Mouse (Mus musculus) heart, embryonic 15.5 days (tissue): ENCODE measurements around the gene Plppr3. TPM values are rescaled to one million over a fixed set of nuclear protein-coding genes. Genes with fewer than 3 reads are reported as not detected.

Source experiments
- ATAC-seq: fragments of 200-750 bp; cut with Nextera tagmentation; replicated peaks from 2 replicates; pipeline ENCODE4 v1.8.0; 2017; ENCODE audit warnings: low read depth, moderate TSS enrichment; ENCODE audit not compliant: insufficient number of reproducible peaks, insufficient read depth, low FRiP score
- H3K27ac ChIP-seq: fragments of 300-500 bp; sonication (generic); 2 replicates; pipeline ENCODE4 v1.5.1; 2015; ENCODE audit warnings: mild to moderate bottlenecking, inconsistent platforms
- H3K27me3 ChIP-seq: fragments of 300-500 bp; sonication (generic); 2 replicates; pipeline ENCODE4 v1.6.1; 2015; ENCODE audit warnings: inconsistent platforms
- H3K36me3 ChIP-seq: fragments of 300-500 bp; sonication (generic); 2 replicates; pipeline ENCODE4 v1.6.1; 2015; ENCODE audit warnings: mild to moderate bottlenecking, inconsistent platforms
- H3K4me1 ChIP-seq: fragments of 300-500 bp; sonication (generic); replicated peaks from 2 replicates; pipeline ENCODE4 v1.6.1; 2015; ENCODE audit warnings: inconsistent platforms
- H3K4me2 ChIP-seq: fragments of 300-500 bp; sonication (generic); 2 replicates; pipeline ENCODE4 v1.6.1; 2015; ENCODE audit warnings: inconsistent platforms, mild to moderate bottlenecking, moderate library complexity
- H3K4me3 ChIP-seq: fragments of 300-500 bp; sonication (generic); 2 replicates; pipeline ENCODE4 v1.5.1; 2015; ENCODE audit warnings: mild to moderate bottlenecking, inconsistent platforms
- H3K9ac ChIP-seq: fragments of 300-500 bp; sonication (generic); 2 replicates; pipeline ENCODE4 v1.6.1; 2015; ENCODE audit warnings: mild to moderate bottlenecking, inconsistent platforms
- H3K9me3 ChIP-seq: fragments of 300-500 bp; sonication (generic); replicated peaks from 2 replicates; pipeline ENCODE4 v1.6.1; 2016; ENCODE audit warnings: inconsistent platforms
- WGBS: fragments of 180-500 bp; shearing (Covaris S2); methylation state at CpG from one replicate; pipeline ENCODE4 v1.1.7; 2015; ENCODE audit warnings: mixed read lengths; 5-methylcytosine and 5-hydroxymethylcytosine counted together
- polyA plus RNA-seq: library from polyadenylated mRNA; unstranded; fragments of >200 nt; fragmentation: Nextera tagmentation; extraction: Ambion mirVana; gene quantifications from 2 replicates; pipeline ENCODE4 v1.2.1, GENCODE M21; 2015

Plppr3 gene
- 8.6 and 15.3 TPM in 2 replicates for polyA plus RNA-seq

DNA sequence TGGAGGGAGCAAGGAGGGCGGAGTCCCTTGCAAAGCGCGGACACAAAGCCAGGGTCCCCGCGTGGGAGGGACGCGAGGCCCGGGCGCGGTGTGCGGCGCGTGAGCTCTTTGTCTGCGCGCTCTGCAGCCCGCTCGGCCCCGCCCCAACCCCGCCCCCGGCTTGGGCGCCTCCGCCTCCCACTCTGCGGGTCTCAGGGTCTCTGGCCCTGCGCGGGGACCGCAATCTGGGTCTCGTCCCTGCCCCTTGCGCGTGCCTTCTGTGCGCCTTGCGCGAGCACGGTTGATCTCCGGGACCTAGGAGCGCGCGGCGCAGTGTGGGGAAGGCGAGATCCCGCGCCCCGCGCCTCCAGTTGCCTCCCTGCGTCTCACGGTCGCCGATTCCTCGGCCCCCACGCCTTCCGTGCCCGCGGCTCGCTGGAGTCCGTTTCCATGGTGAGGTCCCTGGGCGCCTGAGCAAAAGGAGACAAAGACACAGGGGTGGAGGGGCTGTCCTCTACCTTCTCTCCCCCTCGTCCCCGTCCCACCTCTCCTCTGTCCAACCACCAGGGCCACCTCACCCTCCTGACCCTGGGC is at the start of gene Plppr3, which contains the start of gene Prtn3:
Plppr3 (minus strand) TSS at position 345 of the 573 bp plus-strand sequence.
Prtn3 (plus strand) TSS at position 187 of the 573 bp plus-strand sequence.
- Histone ChIP-seq H3K9me3 (no peaks in the 10 kb centered on the region), H3K27me3 (0 out of 2 replicates have a peak, but pooled peaks cover 4% of the 10 kb centered on the region), H3K36me3 (no peaks in the 10 kb centered on the region; the same call in 1 of the 2 replicates), H3K4me3 (peak within 1 kb of the TSS; percentile 66), H3K4me2 (peak within 1 kb of the TSS; percentile 96), H3K9ac (peak within 1 kb of the TSS; percentile 76), H3K27ac (no peak within 1 kb of the TSS), H3K4me1 (peaks cover 19% of the 10 kb centered on the region)
- peak; percentile 78 for ATAC-seq
- 3% methylated on average over 29 of the region's 57 CpGs for WGBS

DNA sequence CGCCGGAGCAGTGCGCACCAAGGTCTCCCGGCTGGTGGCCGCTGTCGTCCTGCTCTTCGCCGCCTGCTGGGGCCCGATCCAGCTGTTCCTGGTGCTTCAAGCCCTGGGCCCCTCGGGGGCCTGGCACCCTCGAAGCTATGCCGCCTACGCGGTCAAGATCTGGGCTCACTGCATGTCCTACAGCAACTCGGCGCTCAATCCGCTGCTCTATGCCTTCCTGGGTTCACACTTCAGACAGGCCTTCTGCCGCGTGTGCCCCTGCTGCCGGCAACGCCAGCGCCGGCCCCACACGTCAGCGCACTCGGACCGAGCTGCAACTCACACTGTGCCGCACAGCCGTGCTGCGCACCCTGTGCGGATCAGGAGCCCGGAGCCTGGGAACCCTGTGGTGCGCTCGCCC is 47.1 kb upstream of the Plppr3 start:
- WGBS: 4% methylated on average over 34 of the region's 34 CpGs
- Histone ChIP-seq H3K4me3 (peak overlapping the region; percentile 38), H3K4me1 (peaks cover 57% of the 10 kb centered on the region), H3K4me2 (peak overlapping the region; percentile 63), H3K27ac (no peak overlapping the region), H3K36me3 (no peaks in the 10 kb centered on the region), H3K9ac (peak overlapping the region; percentile 23; the same call in 1 of the 2 replicates), H3K9me3 (no peaks in the 10 kb centered on the region), H3K27me3 (peaks cover 65% of the 10 kb centered on the region)
- ATAC-seq: no peak

DNA sequence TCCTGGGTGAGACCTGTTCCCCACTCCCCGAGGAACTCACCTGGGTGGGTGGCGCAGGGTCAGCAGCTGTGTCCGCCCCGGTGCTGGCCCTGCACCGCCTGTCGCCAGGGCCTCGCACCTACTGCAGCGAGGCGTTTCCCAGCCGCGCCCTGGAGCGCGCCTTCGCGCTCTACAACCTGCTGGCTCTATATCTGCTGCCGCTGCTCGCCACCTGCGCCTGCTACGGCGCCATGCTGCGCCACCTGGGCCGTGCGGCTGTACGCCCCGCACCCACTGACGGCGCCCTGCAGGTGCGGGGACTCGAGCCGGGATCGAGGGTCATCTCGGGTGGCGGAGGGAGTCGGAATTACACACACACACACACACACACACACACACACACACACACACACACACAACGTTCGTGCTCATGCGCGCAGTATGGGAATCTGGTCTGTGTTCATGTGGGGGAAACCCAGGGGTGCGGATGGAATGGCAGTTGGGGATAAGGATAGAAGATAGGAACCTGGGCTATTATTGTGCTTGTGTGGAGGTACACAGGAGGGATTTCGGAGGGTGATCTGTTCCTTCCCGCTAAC is 46.6 kb upstream of the Plppr3 start, which contains the start of gene R3hdm4:
R3hdm4 (minus strand) TSS at position 251 of the 578 bp plus-strand sequence.
- no peak within 1 kb of the TSS for H3K27ac ChIP-seq
- peaks cover 55% of the 10 kb centered on the region for H3K4me1 ChIP-seq
- ATAC-seq: no peak
- peak within 1 kb of the TSS; percentile 38 for H3K4me3 ChIP-seq
- peaks cover 65% of the 10 kb centered on the region for H3K27me3 ChIP-seq
- peak within 1 kb of the TSS; percentile 63 for H3K4me2 ChIP-seq
- H3K36me3 ChIP-seq: no peaks in the 10 kb centered on the region
- peak within 1 kb of the TSS; percentile 23; the same call in 1 of the 2 replicates for H3K9ac ChIP-seq
- no peaks in the 10 kb centered on the region for H3K9me3 ChIP-seq
- 5% methylated on average over 41 of the region's 41 CpGs for WGBS

DNA sequence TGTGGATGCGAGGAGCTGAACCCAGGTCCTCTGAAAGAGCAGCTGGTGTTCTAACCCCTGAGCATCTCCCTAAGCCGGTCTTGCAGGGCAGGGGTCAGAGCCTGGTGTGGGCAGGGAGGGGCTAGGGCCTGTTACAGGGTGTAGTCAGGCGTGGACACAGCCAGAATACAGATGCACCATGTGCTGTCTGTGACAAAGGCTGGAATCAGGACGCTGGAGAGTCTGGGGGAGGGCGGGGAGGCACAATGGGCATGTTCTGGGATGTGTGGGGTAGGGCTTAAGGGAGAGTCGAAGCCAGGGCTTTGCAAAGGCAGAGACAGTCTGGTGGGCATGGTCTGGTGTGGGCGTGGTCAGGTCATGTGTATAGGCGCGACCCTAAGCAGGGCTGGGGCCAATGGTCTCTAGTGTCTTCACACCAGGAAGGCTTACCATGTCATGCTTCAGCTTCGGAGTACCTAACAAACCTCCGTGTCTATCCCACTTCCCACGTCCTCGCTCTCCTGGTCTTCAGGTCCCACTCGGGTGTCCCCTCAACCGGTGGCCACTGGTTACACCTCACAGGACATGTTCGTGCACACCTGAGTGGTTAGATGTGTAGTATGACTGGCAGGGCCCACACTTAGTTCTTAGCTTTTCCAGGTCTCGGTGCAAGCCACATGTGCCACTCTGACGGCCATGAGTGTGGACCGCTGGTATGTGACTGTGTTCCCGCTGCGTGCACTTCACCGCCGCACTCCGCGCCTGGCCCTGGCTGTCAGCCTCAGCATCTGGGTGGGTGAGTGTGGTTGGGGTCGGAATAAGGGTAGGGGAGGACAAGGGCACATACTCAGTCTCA is 45.8 kb upstream of the Plppr3 start:
- H3K4me1 ChIP-seq: peaks cover 54% of the 10 kb centered on the region
- 25% methylated on average over 26 of the region's 26 CpGs for WGBS

DNA sequence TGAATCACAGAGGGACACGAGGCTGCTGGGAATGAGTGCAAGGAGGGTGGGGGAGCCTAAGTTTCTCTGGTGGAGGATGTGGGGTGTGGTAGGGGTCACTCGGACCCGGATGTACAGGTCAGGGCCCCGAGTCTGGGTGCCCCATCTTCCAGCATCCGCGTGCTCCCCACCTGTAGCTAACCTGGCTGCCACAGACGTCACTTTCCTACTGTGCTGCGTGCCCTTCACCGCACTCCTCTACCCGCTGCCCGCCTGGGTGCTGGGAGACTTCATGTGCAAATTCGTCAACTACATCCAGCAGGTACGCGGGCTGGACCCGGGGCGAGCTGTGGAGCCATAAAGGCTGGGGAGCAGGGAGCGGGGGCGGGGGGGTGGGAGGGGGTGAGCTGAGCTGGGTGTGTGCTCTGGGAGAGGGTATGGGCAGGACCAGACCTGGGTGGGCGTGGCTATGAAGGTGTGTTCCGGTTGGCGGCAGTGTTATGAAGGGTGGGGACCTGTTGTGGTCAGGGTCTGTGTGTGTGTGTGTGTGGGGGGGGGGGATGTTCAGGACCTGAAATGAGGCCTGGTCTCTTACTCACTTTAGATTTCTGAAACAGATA is 44.9 kb upstream of the Plppr3 start:
- no peak overlapping the region for H3K9ac ChIP-seq
- WGBS: 9% methylated on average over 21 of the region's 21 CpGs

More for the DNA sequence above, 45.8 kb upstream of the Plppr3 start:
- Histone ChIP-seq H3K27ac (no peak overlapping the region), H3K4me2 (peak overlapping the region; percentile 63), H3K9ac (no peak overlapping the region), H3K9me3 (no peaks in the 10 kb centered on the region), H3K27me3 (peaks cover 65% of the 10 kb centered on the region), H3K4me3 (peak overlapping the region; percentile 38), H3K36me3 (no peaks in the 10 kb centered on the region)
- ATAC-seq: no peak

DNA sequence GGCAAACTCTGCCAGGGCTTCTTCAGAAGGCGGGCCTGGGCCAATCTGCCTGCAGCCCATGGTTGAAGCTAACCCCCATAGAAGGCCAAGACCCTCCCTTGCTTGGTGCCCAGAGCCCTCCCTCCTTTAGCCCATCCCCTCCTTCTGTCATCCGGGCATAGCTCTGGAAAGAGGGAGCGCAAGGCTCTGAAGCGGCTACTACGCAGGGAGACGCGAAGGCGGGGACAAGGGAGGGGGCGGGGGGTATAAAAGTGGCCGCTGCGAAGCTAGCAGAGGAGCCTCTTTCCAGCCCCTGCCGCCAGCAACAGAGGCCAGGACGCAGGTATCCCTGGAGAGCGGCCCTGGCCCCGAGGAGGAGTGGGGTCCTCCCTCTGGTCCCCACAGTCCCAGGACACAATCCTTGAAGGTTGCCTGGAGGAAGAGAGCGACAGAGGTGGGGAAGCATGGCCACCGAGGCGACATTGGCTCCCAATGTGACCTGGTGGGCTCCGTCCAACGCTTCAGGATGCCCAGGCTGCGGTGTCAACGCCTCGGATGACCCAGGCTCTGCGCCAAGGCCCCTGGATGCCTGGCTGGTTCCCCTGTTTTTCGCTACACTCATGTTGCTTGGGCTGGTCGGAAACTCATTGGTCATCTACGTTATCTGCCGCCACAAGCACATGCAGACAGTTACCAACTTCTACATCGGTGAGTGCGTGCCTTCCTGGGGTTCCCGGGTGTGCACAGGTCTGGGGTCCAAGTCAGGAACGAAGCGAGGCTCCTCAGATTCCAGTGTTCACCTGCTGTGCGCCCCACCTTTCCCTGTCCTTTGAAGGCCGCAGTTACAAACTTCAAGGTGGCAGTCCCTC is 44.0 kb upstream of the Plppr3 start:
- 0 out of 2 replicates have a peak overlapping the region, but pooled peaks have one; percentile 10 for H3K9ac ChIP-seq
- H3K36me3 ChIP-seq: no peaks in the 10 kb centered on the region
- H3K4me2 ChIP-seq: peak overlapping the region; percentile 53
- peaks cover 63% of the 10 kb centered on the region for H3K27me3 ChIP-seq
- H3K27ac ChIP-seq: no peak overlapping the region
- peaks cover 69% of the 10 kb centered on the region for H3K4me1 ChIP-seq
- no peak for ATAC-seq
- 8% methylated on average over 35 of the region's 35 CpGs for WGBS
- H3K9me3 ChIP-seq: no peaks in the 10 kb centered on the region
- peak overlapping the region; percentile 33 for H3K4me3 ChIP-seq

More for the DNA sequence above, 44.9 kb upstream of the Plppr3 start:
- Histone ChIP-seq H3K9me3 (no peaks in the 10 kb centered on the region), H3K4me1 (peaks cover 60% of the 10 kb centered on the region), H3K4me2 (peak overlapping the region; percentile 40; the same call in 1 of the 2 replicates), H3K4me3 (peak overlapping the region; percentile 18; the same call in 1 of the 2 replicates), H3K36me3 (no peaks in the 10 kb centered on the region), H3K27me3 (peaks cover 65% of the 10 kb centered on the region), H3K27ac (no peak overlapping the region)
- ATAC-seq: no peak

DNA sequence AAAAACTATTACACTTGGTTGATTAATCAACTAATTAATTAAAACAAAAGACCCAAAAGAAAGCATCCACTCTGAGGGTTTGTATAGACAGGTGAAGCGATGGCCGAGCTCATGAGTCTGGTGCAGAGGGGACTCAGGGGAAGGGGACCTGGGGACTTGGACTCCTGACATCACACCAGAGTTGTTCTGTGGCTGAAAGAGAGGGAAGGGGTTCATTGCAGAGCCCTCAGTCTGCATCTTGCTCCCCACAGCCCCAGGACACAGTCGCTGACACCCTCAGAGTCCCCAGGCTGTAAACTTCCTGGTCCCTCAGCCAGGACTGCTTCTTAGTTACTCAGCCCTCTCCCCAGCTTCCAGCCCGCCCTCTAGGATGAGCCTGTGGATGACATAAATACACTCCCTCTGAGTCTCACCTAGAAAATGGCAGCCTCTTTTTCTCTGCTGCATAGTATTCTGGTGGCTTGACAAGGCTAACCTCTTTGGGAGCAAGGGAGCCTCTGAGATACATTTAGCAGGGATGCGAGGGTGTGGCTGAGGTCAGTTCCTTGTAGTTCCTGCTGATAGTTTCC is 43.2 kb upstream of the Plppr3 start:
- peak overlapping the region; percentile 81 for H3K4me3 ChIP-seq
- H3K4me2 ChIP-seq: peak overlapping the region; percentile 94
- H3K36me3 ChIP-seq: no peaks in the 10 kb centered on the region
- peaks cover 55% of the 10 kb centered on the region for H3K27me3 ChIP-seq
- no peak for ATAC-seq
- H3K9me3 ChIP-seq: no peaks in the 10 kb centered on the region
- H3K27ac ChIP-seq: no peak overlapping the region
- 68% methylated on average over 5 of the region's 5 CpGs for WGBS
- H3K9ac ChIP-seq: peak overlapping the region; percentile 94; the same call in 1 of the 2 replicates
- H3K4me1 ChIP-seq: peaks cover 72% of the 10 kb centered on the region

DNA sequence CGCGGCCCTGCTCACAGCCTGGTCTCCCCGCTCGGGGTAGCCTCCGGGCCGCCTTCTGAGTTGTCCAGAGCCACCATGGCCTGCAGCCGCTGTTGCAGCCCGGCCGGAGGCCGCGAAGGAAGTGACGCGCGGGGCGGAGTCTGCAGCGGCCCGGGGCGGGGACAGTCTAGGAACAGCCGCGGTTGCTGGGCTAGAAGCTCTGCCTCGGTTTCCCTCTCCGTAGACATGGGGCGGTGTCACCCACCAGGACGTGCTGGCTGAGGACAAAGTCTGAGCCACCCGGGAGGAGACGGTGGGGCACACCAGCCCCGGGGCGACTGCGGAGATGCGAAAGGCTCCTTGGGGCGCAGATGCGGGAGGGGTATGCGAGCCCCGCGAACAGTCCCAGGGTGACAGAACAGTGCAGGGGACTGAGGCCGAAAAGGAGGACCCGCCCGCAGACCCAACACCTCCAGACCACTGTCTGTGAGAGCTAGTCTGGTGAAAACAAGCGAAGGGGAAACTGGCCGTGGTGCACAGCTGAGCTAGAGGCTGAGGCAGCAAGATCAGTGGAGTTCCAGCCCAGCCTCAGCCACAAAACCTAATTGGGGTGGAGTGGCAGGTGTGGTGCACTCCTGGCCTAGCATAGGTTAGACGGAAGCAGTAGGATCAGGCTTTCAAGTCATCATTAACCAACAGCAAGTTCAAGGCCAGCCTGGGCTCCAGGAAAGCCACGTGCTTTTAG is 42.5 kb upstream of the Plppr3 start, which contains the start of gene Kiss1r:
Kiss1r (plus strand) TSS at position 164 of the 724 bp plus-strand sequence.
- Histone ChIP-seq H3K4me3 (peak within 1 kb of the TSS; percentile 81), H3K4me2 (peak within 1 kb of the TSS; percentile 94), H3K9ac (peak within 1 kb of the TSS; percentile 94), H3K27me3 (peaks cover 48% of the 10 kb centered on the region), H3K36me3 (no peaks in the 10 kb centered on the region), H3K9me3 (no peaks in the 10 kb centered on the region), H3K4me1 (peaks cover 71% of the 10 kb centered on the region), H3K27ac (peak within 1 kb of the TSS; percentile 77)
- WGBS: 2% methylated on average over 42 of the region's 42 CpGs
- peak; percentile 82 for ATAC-seq

DNA sequence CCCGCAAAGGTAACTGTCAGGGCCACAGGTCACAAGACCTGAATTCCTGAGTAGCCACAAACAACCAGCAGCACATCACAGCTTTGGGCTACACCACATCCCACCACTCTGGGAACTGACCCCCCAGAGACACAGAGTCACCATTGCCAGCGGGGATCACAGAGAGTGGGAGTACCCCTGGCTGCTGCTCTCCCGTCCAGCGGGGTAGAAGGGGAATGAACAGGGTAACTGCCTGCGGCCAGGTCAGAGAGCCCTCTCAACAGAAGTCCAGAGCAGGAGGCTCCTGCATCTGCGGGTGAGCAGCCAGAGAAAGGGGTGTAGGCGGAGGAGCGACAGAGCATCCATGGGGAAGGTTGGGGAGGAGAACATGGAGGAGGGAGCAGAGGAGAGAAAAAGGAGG is 41.6 kb upstream of the Plppr3 start:
- no peak for ATAC-seq
- Histone ChIP-seq H3K27ac (0 out of 2 replicates have a peak overlapping the region, but pooled peaks have one; percentile 4), H3K9me3 (no peaks in the 10 kb centered on the region), H3K27me3 (peaks cover 39% of the 10 kb centered on the region), H3K36me3 (peaks cover 1% of the 10 kb centered on the region; the same call in 1 of the 2 replicates), H3K4me1 (peaks cover 63% of the 10 kb centered on the region), H3K4me3 (peak overlapping the region; percentile 81), H3K4me2 (peak overlapping the region; percentile 94), H3K9ac (peak overlapping the region; percentile 94)
- WGBS: 10% methylated on average over 8 of the region's 8 CpGs
